Mouse (Mus musculus): ENCODE measurements at regions not wholly inside any gene's neighbourhood (a gene's known extent, or its start where the extent isn't known, plus 50 kb on each side); places are given as distances from the start of the nearest gene placed in this dataset.

DNA sequence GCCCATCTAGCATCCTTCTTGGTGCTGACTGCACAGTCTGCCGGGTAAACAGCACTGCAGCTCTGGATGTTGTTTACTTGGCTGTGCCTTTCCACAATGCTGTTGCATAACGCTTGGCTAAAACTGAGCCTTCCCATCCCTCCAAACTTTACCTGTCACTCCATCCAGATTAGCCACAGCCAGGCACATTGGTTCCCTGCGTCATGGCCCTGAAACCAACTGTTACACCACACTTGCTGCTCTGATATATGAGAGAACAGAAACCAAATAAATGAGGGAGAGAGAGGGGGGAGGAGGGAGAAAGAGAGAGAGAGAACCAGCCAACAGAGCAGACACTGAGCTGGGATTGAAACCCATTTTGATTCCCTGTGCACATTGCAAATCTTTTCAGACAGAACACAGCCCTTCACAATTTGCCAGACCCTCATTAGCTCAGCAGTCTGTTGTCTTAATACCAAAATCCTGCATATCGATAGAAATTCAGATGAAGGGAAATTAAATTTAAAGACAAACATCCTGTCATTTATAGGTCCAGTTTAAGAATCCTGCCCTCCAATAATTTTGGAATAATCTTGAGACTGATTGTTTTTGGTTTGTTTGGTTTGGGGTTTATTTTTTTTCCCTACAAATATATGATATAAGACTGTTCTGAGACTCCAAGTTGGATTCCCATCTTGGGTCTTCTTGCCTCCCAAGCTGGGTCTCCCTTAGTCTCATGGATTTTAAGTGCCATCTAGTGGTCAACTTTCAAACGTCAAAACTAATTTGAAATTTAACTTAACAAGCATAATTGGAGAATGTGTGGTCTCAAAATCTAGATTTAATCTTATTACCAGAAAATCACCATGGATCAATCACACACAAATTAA is 154.6 kb upstream of the Gcfc2 start:
- 69% methylated on average over 5 of the region's 5 CpGs for WGBS

DNA sequence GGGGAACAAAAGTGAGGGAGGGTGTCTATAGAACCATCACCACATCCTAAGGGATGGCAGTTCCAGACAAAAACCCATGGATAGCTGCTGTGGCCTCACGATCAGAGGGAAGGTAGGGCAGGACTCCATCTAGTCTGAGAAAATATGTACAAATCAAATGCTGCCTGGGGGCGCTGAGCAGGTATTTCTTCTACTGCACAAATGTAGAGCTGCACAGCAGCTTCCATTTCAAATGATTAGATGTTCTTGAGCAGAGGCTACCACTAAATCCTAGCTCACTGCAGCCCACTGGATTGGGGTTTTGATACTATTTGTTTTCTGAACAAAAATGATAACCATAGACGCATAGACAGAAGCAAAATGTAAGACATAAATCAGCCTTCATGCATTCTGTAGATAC is 153.2 kb upstream of the Gcfc2 start:
- Histone ChIP-seq H3K9me3 (replicated peaks) (no peaks in the 10 kb centered on the region), H3K4me1 (no peaks in the 10 kb centered on the region), H3K4me3 (no peak overlapping the region), H3K36me3 (no peaks in the 10 kb centered on the region), H3K27me3 (ENCODE audit: low read depth, poor library complexity, severe bottlenecking) (no peaks in the 10 kb centered on the region), H3K27ac (no peak overlapping the region)
- DNase-seq (ENCODE audit: low spot score): no peak
- 86% methylated on average over 3 of the region's 3 CpGs for WGBS

More for the DNA sequence above, 154.6 kb upstream of the Gcfc2 start:
- Histone ChIP-seq H3K27ac (no peak overlapping the region), H3K27me3 (ENCODE audit: low read depth, poor library complexity, severe bottlenecking) (no peaks in the 10 kb centered on the region), H3K9me3 (replicated peaks) (no peaks in the 10 kb centered on the region), H3K36me3 (no peaks in the 10 kb centered on the region), H3K4me1 (no peaks in the 10 kb centered on the region), H3K4me3 (no peak overlapping the region)
- DNase-seq (ENCODE audit: low spot score): no peak

DNA sequence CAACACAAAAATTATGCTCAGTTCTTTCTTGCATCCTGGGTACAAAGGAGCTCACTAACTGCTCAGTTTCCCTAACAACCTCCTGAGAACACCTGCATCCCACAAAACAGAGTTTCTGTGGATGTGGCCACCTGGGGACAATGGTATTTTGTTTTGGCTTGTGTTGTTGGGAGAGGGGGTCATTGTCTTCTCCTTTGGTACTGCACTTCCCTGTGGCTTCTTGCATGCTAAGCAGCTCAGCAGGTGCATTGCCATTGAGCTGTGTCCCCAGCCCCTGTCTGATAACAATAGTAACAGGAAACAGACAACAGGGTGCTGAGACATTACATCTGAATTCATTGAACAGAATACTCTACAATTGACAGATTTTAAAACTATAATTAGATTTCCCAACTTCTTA is 151.6 kb upstream of the Gcfc2 start:
- H3K27ac ChIP-seq: no peak overlapping the region
- no peaks in the 10 kb centered on the region for H3K4me1 ChIP-seq
- no peaks in the 10 kb centered on the region for H3K36me3 ChIP-seq
- H3K27me3 ChIP-seq (ENCODE audit: low read depth, poor library complexity, severe bottlenecking): no peaks in the 10 kb centered on the region
- no peak for DNase-seq (ENCODE audit: low spot score)
- H3K4me3 ChIP-seq: no peak overlapping the region
- H3K9me3 ChIP-seq (replicated peaks): no peaks in the 10 kb centered on the region

DNA sequence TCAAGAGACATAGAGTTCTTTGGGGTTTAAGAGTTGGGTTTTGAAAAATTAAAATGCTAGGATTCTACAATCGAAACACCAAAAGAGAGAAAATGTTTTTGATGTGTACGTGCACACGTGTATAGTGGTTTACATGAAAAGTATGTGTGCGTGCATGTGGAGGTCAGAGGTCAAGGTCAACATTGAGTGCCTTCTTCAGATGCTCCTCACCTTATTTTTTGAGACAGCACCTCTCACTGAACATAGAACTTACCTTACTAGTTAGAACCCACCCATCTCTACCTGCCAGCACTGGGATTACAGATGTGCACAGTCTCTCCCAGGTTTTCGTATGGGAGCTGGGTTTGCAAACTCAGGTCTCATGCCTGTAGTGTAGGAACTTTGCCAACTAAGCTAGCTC is 141.3 kb upstream of the Gcfc2 start:
- Histone ChIP-seq H3K27ac (no peak overlapping the region), H3K4me1 (no peaks in the 10 kb centered on the region), H3K9me3 (replicated peaks) (no peaks in the 10 kb centered on the region), H3K4me3 (no peak overlapping the region), H3K36me3 (no peaks in the 10 kb centered on the region), H3K27me3 (ENCODE audit: low read depth, poor library complexity, severe bottlenecking) (no peaks in the 10 kb centered on the region)
- 92% methylated on average over 5 of the region's 5 CpGs for WGBS
- no peak for DNase-seq (ENCODE audit: low spot score)

DNA sequence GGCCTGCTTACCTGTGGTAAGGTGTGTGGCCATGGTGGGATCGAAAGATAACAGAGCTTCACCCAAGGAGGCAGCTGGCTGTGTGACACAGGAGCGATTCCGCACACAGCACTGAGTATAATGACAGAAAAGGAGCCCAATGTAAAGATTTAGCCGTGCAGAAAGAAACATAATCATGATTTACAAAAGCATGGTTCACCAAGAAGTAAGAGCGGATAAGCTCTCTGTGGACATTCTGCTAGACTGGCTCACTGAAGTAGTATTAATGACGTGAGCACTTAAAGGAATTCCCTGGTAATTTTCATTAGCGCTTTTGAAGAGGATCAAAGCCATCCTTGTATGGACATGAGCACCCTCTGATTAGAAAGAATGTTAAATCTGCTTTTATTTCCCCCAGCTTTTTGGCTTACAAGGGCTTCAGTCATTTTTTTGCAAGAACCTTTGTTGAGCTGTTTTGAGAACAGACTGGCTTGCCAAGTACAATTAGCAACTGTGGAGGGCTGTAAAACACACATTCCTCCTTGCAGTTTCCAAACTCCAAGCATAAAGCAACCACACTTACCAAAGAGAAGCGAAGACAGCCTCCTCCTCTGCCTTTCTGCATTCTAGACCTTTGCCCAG is 140.5 kb upstream of the Gcfc2 start:
- Histone ChIP-seq H3K9me3 (replicated peaks) (no peaks in the 10 kb centered on the region), H3K4me3 (no peak overlapping the region), H3K36me3 (no peaks in the 10 kb centered on the region), H3K27ac (no peak overlapping the region), H3K4me1 (no peaks in the 10 kb centered on the region), H3K27me3 (ENCODE audit: low read depth, poor library complexity, severe bottlenecking) (no peaks in the 10 kb centered on the region)
- 86% methylated on average over 8 of the region's 8 CpGs for WGBS
- no peak for DNase-seq (ENCODE audit: low spot score)

DNA sequence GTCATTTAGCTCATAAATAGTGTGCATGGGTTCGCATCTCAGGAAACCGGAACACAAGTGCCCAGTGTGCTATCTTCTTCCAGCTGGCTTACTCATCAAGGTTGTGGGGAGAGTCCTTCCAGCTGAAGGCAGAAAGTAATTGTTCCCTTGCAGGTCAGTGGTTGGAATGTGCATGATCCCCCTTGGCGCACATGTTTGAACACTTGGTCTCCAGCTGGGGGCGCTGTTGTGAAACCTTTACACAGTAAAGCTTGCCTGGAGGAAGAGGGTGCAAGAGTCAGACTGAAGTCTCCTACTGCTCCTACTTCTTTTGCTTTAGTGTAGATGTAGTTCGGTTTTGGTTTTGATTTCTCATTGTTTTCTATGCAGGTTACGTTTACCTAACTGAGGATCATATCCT is 128.2 kb upstream of the Gcfc2 start:
- no peak overlapping the region for H3K27ac ChIP-seq
- no peaks in the 10 kb centered on the region for H3K4me1 ChIP-seq
- no peak overlapping the region for H3K4me3 ChIP-seq
- DNase-seq (ENCODE audit: low spot score): no peak
- H3K36me3 ChIP-seq: no peaks in the 10 kb centered on the region
- no peaks in the 10 kb centered on the region for H3K27me3 ChIP-seq (ENCODE audit: low read depth, poor library complexity, severe bottlenecking)
- H3K9me3 ChIP-seq (replicated peaks): no peaks in the 10 kb centered on the region
- 85% methylated on average over 6 of the region's 6 CpGs for WGBS

DNA sequence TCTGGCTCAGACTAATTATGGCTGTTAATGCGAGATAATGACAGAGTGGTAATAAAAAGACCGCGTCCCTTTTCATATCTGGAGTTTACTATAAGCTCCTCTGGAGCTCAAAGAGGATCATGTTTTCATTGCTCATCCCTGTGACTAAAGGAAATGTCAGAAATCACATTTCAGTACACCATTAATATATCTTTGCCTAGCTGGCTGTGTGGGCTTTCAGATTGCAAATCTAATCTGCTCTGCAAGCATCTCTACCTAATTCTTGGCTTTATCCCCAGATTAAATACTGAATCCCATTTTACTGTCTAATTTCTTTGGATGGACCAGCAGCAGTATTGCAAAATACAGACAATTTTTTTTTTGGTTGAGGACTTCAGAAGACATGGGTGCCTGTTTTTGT is 122.6 kb upstream of the Gcfc2 start:
- DNase-seq (ENCODE audit: low spot score): no peak
- H3K27ac ChIP-seq: no peak overlapping the region
- WGBS: 92% methylated on average over 3 of the region's 3 CpGs
- H3K36me3 ChIP-seq: no peaks in the 10 kb centered on the region
- H3K4me1 ChIP-seq: no peaks in the 10 kb centered on the region
- H3K27me3 ChIP-seq (ENCODE audit: low read depth, poor library complexity, severe bottlenecking): no peaks in the 10 kb centered on the region
- H3K9me3 ChIP-seq (replicated peaks): no peaks in the 10 kb centered on the region
- H3K4me3 ChIP-seq: no peak overlapping the region

DNA sequence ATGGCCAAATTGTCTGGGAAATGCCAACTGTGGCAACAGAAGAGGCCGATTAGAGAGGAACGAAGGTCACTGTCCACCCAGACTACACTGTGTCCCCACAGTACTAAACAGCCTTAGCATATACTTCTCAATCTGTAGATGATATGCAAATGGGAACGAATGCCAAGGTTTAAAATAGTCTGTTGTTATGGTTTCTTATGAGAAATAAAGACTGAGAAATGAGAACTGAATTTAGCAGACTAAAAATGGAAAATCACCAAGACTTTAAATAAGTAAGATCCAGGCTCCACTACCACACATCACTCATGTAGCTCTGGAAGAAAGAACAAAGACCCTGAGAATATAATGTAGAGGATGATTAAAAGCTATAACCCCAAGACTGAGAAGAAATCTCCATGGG is 121.7 kb upstream of the Gcfc2 start:
- H3K4me1 ChIP-seq: no peaks in the 10 kb centered on the region
- H3K36me3 ChIP-seq: no peaks in the 10 kb centered on the region
- no peak overlapping the region for H3K4me3 ChIP-seq
- H3K27me3 ChIP-seq (ENCODE audit: low read depth, poor library complexity, severe bottlenecking): no peaks in the 10 kb centered on the region
- WGBS: 84% methylated on average over 3 of the region's 3 CpGs
- no peak overlapping the region for H3K27ac ChIP-seq
- H3K9me3 ChIP-seq (replicated peaks): no peaks in the 10 kb centered on the region
- no peak for DNase-seq (ENCODE audit: low spot score)

DNA sequence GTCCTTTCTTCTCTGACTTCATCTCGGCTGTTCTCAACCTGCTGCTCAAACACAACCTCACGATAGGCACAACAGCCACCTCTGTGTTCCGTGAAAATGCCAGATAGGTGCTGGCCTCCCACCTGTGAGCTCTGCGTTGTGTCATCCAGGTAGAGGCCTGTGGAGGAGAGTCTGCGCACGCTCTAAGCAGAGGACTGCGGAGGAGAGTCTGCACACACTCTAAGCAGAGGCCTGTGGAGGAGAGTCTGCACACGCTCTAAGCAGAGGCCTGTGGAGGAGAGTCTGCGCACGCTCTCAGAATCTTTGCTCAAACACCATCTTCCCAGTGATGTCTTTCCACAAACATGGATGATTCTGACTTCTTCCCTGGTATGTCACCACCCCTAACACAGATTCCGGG is 117.5 kb upstream of the Gcfc2 start:
- Histone ChIP-seq H3K4me1 (no peaks in the 10 kb centered on the region), H3K36me3 (no peaks in the 10 kb centered on the region), H3K27ac (no peak overlapping the region), H3K27me3 (ENCODE audit: low read depth, poor library complexity, severe bottlenecking) (no peaks in the 10 kb centered on the region), H3K9me3 (replicated peaks) (no peaks in the 10 kb centered on the region), H3K4me3 (no peak overlapping the region)
- no peak for DNase-seq (ENCODE audit: low spot score)
- WGBS: 94% methylated on average over 11 of the region's 11 CpGs

DNA sequence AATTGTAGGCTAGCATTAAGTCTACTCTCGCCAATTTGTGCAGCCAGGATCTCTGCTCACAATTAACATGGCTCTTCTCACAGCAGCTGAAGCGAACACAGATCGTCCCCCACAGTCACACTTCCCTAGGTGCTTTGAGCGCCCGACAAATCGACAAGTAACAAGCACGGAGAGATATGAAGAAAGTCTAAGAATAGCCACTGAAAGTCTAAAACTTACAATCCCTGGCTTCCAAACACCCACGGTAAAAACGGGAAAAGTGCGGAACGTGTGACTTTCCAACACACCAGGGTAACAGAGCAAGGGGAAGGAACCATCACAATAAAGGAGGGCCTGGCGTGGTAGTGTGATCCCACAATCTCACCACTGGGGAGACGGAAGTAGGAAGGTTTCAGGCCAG is 114.8 kb upstream of the Gcfc2 start:
- H3K27me3 ChIP-seq (ENCODE audit: low read depth, poor library complexity, severe bottlenecking): no peaks in the 10 kb centered on the region
- H3K4me3 ChIP-seq: no peak overlapping the region
- no peaks in the 10 kb centered on the region for H3K4me1 ChIP-seq
- H3K36me3 ChIP-seq: no peaks in the 10 kb centered on the region
- no peak for DNase-seq (ENCODE audit: low spot score)
- H3K27ac ChIP-seq: no peak overlapping the region
- no peaks in the 10 kb centered on the region for H3K9me3 ChIP-seq (replicated peaks)
- 95% methylated on average over 13 of the region's 13 CpGs for WGBS

DNA sequence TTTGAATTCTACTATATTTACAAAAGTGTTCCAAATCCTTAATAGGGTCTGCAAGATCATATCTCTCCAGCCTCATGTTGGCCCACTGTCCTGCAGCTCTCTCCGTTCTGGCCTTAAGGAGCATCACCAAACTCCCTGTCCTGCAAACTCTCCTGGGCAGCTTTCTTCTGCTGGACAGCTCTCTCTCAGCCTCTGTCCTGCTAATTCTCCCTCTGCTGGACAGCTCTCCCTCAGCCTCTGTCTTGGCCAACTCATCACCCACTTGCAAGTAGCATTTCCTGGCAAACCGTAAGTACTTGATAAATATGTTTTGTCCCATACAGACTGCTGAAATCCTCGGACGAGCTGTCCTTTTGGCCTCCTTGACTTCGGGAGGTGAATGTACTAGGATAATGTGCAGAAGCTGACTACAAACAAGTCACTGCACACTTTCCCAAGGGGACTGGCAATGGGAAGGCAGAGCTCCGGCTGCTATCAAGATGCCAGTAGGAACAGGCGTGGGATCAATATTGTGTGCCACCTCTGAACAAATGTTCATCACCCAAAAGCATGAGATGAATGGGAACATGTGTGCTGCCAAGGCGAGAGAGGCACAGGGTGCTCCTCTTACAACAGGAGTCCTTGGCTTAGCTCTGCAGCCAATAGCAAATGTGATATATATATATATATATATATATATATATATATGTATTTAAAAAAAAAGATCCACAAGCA is 108.1 kb upstream of the Gcfc2 start:
- Histone ChIP-seq H3K4me3 (no peak overlapping the region), H3K27ac (no peak overlapping the region), H3K4me1 (no peaks in the 10 kb centered on the region), H3K9me3 (replicated peaks) (no peaks in the 10 kb centered on the region), H3K36me3 (no peaks in the 10 kb centered on the region), H3K27me3 (ENCODE audit: low read depth, poor library complexity, severe bottlenecking) (no peaks in the 10 kb centered on the region)
- DNase-seq (ENCODE audit: low spot score): no peak
- WGBS: 87% methylated on average over 8 of the region's 8 CpGs

DNA sequence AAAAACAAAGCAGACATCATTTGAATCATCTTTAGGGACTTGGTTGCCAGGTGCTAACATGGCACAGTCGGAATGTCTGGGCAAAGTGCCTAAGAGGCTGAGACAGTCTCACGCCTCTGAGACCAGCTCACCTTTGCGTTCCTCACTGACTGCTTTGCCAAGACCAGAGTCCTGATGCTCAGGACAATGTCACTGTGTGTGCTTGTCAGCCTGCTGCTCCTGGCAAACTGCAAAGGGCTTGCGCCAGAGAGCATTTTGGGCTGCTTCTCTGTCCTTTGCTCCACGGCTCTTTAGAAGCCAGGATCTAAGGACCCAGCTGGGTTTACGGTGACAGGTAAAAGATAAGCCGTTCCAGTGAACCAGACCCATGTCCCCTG is 107.5 kb upstream of the Gcfc2 start:
- DNase-seq (ENCODE audit: low spot score): no peak
- no peak overlapping the region for H3K27ac ChIP-seq
- H3K27me3 ChIP-seq (ENCODE audit: low read depth, poor library complexity, severe bottlenecking): no peaks in the 10 kb centered on the region
- H3K36me3 ChIP-seq: no peaks in the 10 kb centered on the region
- WGBS: 90% methylated on average over 7 of the region's 7 CpGs
- no peak overlapping the region for H3K4me3 ChIP-seq
- no peaks in the 10 kb centered on the region for H3K9me3 ChIP-seq (replicated peaks)
- no peaks in the 10 kb centered on the region for H3K4me1 ChIP-seq

DNA sequence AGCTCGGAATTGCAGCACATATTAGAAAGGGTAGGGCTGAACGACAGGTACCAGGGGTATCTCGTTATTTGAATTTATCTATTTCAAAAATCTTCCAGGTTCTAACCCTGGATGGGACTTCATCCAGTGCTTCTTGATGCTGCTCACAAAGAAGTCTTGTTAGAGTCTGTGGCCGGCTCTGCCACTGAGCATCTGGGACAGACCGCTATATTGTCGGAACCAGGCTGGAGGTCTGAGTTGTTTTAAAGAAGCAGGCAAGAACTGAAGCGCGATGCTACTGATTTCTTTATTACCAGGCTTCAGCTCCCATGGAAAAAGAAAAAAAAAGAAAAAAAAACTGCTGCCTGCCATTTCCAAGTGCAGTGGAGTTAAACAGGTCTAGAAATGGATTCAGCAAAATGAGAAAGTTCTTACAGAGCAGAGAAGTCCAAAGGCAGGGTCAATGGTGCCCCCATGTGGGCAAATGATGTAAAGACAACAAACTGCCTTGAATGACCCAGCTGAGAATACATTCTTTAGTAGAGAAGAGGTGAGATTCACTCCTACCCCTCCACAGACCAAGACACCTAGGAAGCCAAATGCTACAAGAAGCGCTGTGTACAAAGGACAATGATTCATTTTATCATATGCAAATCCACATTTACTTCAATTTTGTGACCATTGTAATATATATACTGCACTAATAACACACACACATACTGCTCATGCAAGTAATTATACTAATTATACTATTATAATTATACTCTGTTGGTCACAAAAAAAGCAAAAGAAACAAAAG is 106.2 kb upstream of the Gcfc2 start:
- H3K4me1 ChIP-seq: no peaks in the 10 kb centered on the region
- H3K27ac ChIP-seq: no peak overlapping the region
- no peaks in the 10 kb centered on the region for H3K27me3 ChIP-seq (ENCODE audit: low read depth, poor library complexity, severe bottlenecking)
- no peaks in the 10 kb centered on the region for H3K9me3 ChIP-seq (replicated peaks)
- 76% methylated on average over 9 of the region's 9 CpGs for WGBS
- no peaks in the 10 kb centered on the region for H3K36me3 ChIP-seq
- H3K4me3 ChIP-seq: no peak overlapping the region
- peak; percentile 54 for DNase-seq (ENCODE audit: low spot score)
